Mouse (Mus musculus) hindbrain, embryonic 13.5 days (tissue): Measurements from ENCODE around the gene Iqsec1. TPM values are rescaled to one million over a fixed set of nuclear protein-coding genes. Genes with fewer than 3 reads are reported as not detected.

ENCODE experiments used
- ATAC-seq: fragments of 200-750 bp; cut with Nextera tagmentation; 2 replicates; pipeline ENCODE4 v1.8.0; 2017; ENCODE audit warnings: moderate TSS enrichment; ENCODE audit not compliant: low FRiP score
- H3K27ac ChIP-seq: fragments of 300-500 bp; sonication (generic); 2 replicates; pipeline ENCODE4 v1.5.1; 2015; ENCODE audit warnings: inconsistent platforms, mild to moderate bottlenecking, moderate library complexity
- H3K27me3 ChIP-seq: fragments of 300-500 bp; sonication (generic); 2 replicates; pipeline ENCODE4 v1.6.1; 2015; ENCODE audit warnings: mild to moderate bottlenecking, inconsistent platforms
- H3K36me3 ChIP-seq: fragments of 300-500 bp; sonication (generic); 2 replicates; pipeline ENCODE4 v1.6.1; 2015; ENCODE audit warnings: mild to moderate bottlenecking, inconsistent platforms
- H3K4me1 ChIP-seq: fragments of 300-500 bp; sonication (generic); replicated peaks from 2 replicates; pipeline ENCODE4 v1.6.1; 2015; ENCODE audit warnings: inconsistent platforms
- H3K4me2 ChIP-seq: fragments of 300-500 bp; sonication (generic); 2 replicates; pipeline ENCODE4 v1.6.1; 2015; ENCODE audit warnings: inconsistent platforms, mild to moderate bottlenecking, moderate library complexity
- H3K4me3 ChIP-seq: fragments of 300-500 bp; sonication (generic); 2 replicates; pipeline ENCODE4 v1.5.1; 2015; ENCODE audit warnings: mild to moderate bottlenecking, inconsistent platforms
- H3K9ac ChIP-seq: fragments of 300-500 bp; sonication (generic); 2 replicates; pipeline ENCODE4 v1.6.1; 2015; ENCODE audit warnings: mild to moderate bottlenecking, inconsistent platforms
- H3K9me3 ChIP-seq: fragments of 300-500 bp; sonication (generic); 2 replicates; pipeline ENCODE4 v1.6.1; 2016; ENCODE audit warnings: inconsistent platforms
- WGBS: fragments of 180-500 bp; shearing (Covaris S2); methylation state at CpG from one replicate; pipeline ENCODE4 v1.1.7; 2015; 5-methylcytosine and 5-hydroxymethylcytosine counted together
- polyA plus RNA-seq: library from polyadenylated mRNA; unstranded; fragments of >200 nt; fragmentation: Nextera tagmentation; extraction: Ambion mirVana; gene quantifications from 2 replicates; pipeline ENCODE4 v1.2.1, GENCODE M21; 2015

Gene Iqsec1
- polyA plus RNA-seq, 1 experiment from 2014 or later = 20.6 TPM

GRCm38 (mm10) chr6:90913771-90914170, 74.7 kb downstream of the Iqsec1 start:
- WGBS = 89% methylated on average over 5 of the region's 5 CpGs
- Histone ChIP-seq H3K4me3 (no peak overlapping the region), H3K9me3 (no peaks in the 10 kb centered on the region)

GRCm38 (mm10) chr6:90912768-90913167, 75.7 kb downstream of the Iqsec1 start:
- no peak overlapping the region for H3K4me3 ChIP-seq
- no peaks in the 10 kb centered on the region for H3K36me3 ChIP-seq
- H3K9ac ChIP-seq = no peak overlapping the region
- peaks cover 14% of the 10 kb centered on the region for H3K4me1 ChIP-seq
- ATAC-seq = no peak
- H3K27me3 ChIP-seq = no peaks in the 10 kb centered on the region
- no peaks in the 10 kb centered on the region for H3K9me3 ChIP-seq
- H3K4me2 ChIP-seq = no peak overlapping the region
- WGBS = 80% methylated on average over 6 of the region's 6 CpGs
- H3K27ac ChIP-seq = no peak overlapping the region

More at GRCm38 (mm10) chr6:90913771-90914170, 74.7 kb downstream of the Iqsec1 start:
- Histone ChIP-seq H3K27ac (no peak overlapping the region), H3K27me3 (no peaks in the 10 kb centered on the region), H3K9ac (no peak overlapping the region), H3K4me2 (no peak overlapping the region), H3K36me3 (no peaks in the 10 kb centered on the region), H3K4me1 (peaks cover 14% of the 10 kb centered on the region)
- ATAC-seq = no peak

GRCm38 (mm10) chr6:90904143-90904542, 84.3 kb downstream of the Iqsec1 start:
- Histone ChIP-seq H3K27ac (no peak overlapping the region), H3K27me3 (no peaks in the 10 kb centered on the region), H3K4me1 (peaks cover 19% of the 10 kb centered on the region), H3K9ac (no peak overlapping the region), H3K9me3 (no peaks in the 10 kb centered on the region), H3K36me3 (no peaks in the 10 kb centered on the region), H3K4me2 (no peak overlapping the region), H3K4me3 (no peak overlapping the region)
- WGBS = 91% methylated on average over 2 of the region's 2 CpGs
- no peak for ATAC-seq

- H3K4me3 ChIP-seq = no peak overlapping the region
- H3K27me3 ChIP-seq = no peaks in the 10 kb centered on the region
- no peaks in the 10 kb centered on the region for H3K36me3 ChIP-seq
- ATAC-seq = no peak
- no peak overlapping the region for H3K9ac ChIP-seq
- 43% methylated on average over 6 of the region's 6 CpGs for WGBS
- H3K4me1 ChIP-seq = peaks cover 19% of the 10 kb centered on the region
- H3K4me2 ChIP-seq = no peak overlapping the region
- no peak overlapping the region for H3K27ac ChIP-seq
- no peaks in the 10 kb centered on the region for H3K9me3 ChIP-seq
Measured at GRCm38 (mm10) chr6:90900302-90900701, 88.2 kb downstream of the Iqsec1 start.

- WGBS = 97% methylated on average over 1 of the region's 1 CpGs
- H3K36me3 ChIP-seq = no peaks in the 10 kb centered on the region
- H3K4me3 ChIP-seq = no peak overlapping the region
- no peak overlapping the region for H3K4me2 ChIP-seq
- no peak for ATAC-seq
- H3K9me3 ChIP-seq = no peaks in the 10 kb centered on the region
- no peaks in the 10 kb centered on the region for H3K27me3 ChIP-seq
- H3K4me1 ChIP-seq = peaks cover 28% of the 10 kb centered on the region
- no peak overlapping the region for H3K27ac ChIP-seq
- H3K9ac ChIP-seq = no peak overlapping the region
Measured at GRCm38 (mm10) chr6:90899266-90899665, 89.2 kb downstream of the Iqsec1 start.

GRCm38 (mm10) chr6:90898107-90898506, 90.4 kb downstream of the Iqsec1 start:
- no peak overlapping the region for H3K27ac ChIP-seq
- H3K4me3 ChIP-seq = no peak overlapping the region
- no peaks in the 10 kb centered on the region for H3K36me3 ChIP-seq
- no peak overlapping the region for H3K4me2 ChIP-seq
- H3K9ac ChIP-seq = no peak overlapping the region
- no peak for ATAC-seq
- H3K9me3 ChIP-seq = no peaks in the 10 kb centered on the region
- 41% methylated on average over 1 of the region's 1 CpGs for WGBS
- peaks cover 30% of the 10 kb centered on the region for H3K4me1 ChIP-seq
- no peaks in the 10 kb centered on the region for H3K27me3 ChIP-seq

- WGBS = 84% methylated on average over 1 of the region's 1 CpGs
- H3K9ac ChIP-seq = no peak overlapping the region
- ATAC-seq = no peak
Measured at GRCm38 (mm10) chr6:90892401-90892800, 96.1 kb downstream of the Iqsec1 start.

GRCm38 (mm10) chr6:90889356-90890285, 98.9 kb downstream of the Iqsec1 start:
- H3K9me3 ChIP-seq = no peaks in the 10 kb centered on the region
- 73% methylated on average over 7 of the region's 7 CpGs for WGBS
- ATAC-seq = no peak

More at GRCm38 (mm10) chr6:90892401-90892800, 96.1 kb downstream of the Iqsec1 start:
- Histone ChIP-seq H3K9me3 (no peaks in the 10 kb centered on the region), H3K27ac (no peak overlapping the region), H3K4me1 (peaks cover 18% of the 10 kb centered on the region; the same call in 1 of the 2 replicates), H3K4me3 (no peak overlapping the region), H3K4me2 (no peak overlapping the region), H3K27me3 (no peaks in the 10 kb centered on the region), H3K36me3 (no peaks in the 10 kb centered on the region)

GRCm38 (mm10) chr6:90887024-90887775, 101.3 kb downstream of the Iqsec1 start:
- Histone ChIP-seq H3K9me3 (no peaks in the 10 kb centered on the region), H3K4me3 (no peak overlapping the region), H3K4me2 (no peak overlapping the region), H3K27ac (no peak overlapping the region), H3K27me3 (no peaks in the 10 kb centered on the region), H3K36me3 (no peaks in the 10 kb centered on the region), H3K4me1 (peaks cover 7% of the 10 kb centered on the region), H3K9ac (no peak overlapping the region)
- WGBS = 74% methylated on average over 5 of the region's 5 CpGs
- ATAC-seq = no peak

More at GRCm38 (mm10) chr6:90889356-90890285, 98.9 kb downstream of the Iqsec1 start:
- H3K27ac ChIP-seq = no peak overlapping the region
- H3K36me3 ChIP-seq = no peaks in the 10 kb centered on the region
- H3K4me1 ChIP-seq = peaks cover 12% of the 10 kb centered on the region; the same call in 1 of the 2 replicates
- H3K9ac ChIP-seq = no peak overlapping the region
- no peak overlapping the region for H3K4me3 ChIP-seq
- no peaks in the 10 kb centered on the region for H3K27me3 ChIP-seq
- H3K4me2 ChIP-seq = no peak overlapping the region

- 89% methylated on average over 1 of the region's 1 CpGs for WGBS
- no peaks in the 10 kb centered on the region for H3K36me3 ChIP-seq
- H3K4me3 ChIP-seq = no peak overlapping the region
- no peak overlapping the region for H3K4me2 ChIP-seq
- H3K4me1 ChIP-seq = peaks cover 10% of the 10 kb centered on the region
- no peaks in the 10 kb centered on the region for H3K27me3 ChIP-seq
- no peak overlapping the region for H3K27ac ChIP-seq
- ATAC-seq = no peak
- H3K9ac ChIP-seq = no peak overlapping the region
- H3K9me3 ChIP-seq = no peaks in the 10 kb centered on the region
Measured at GRCm38 (mm10) chr6:90885626-90886025, 102.9 kb downstream of the Iqsec1 start.

- WGBS = 44% methylated on average over 1 of the region's 1 CpGs
- ATAC-seq = no peak
- Histone ChIP-seq H3K27ac (no peak overlapping the region), H3K36me3 (no peaks in the 10 kb centered on the region), H3K9me3 (no peaks in the 10 kb centered on the region), H3K4me3 (no peak overlapping the region), H3K27me3 (no peaks in the 10 kb centered on the region), H3K9ac (no peak overlapping the region), H3K4me2 (no peak overlapping the region), H3K4me1 (peaks cover 18% of the 10 kb centered on the region)
Measured at GRCm38 (mm10) chr6:90884631-90885030, 103.9 kb downstream of the Iqsec1 start.

- Histone ChIP-seq H3K4me3 (no peak overlapping the region), H3K4me1 (peaks cover 26% of the 10 kb centered on the region), H3K27me3 (no peaks in the 10 kb centered on the region), H3K27ac (no peak overlapping the region; the same call in 1 of the 2 replicates), H3K9me3 (no peaks in the 10 kb centered on the region), H3K36me3 (no peaks in the 10 kb centered on the region), H3K9ac (no peak overlapping the region), H3K4me2 (no peak overlapping the region)
- WGBS = 87% methylated on average over 2 of the region's 2 CpGs
- no peak for ATAC-seq
Measured at GRCm38 (mm10) chr6:90880975-90881374, 107.5 kb downstream of the Iqsec1 start.
